In the genomic region with DNA sequence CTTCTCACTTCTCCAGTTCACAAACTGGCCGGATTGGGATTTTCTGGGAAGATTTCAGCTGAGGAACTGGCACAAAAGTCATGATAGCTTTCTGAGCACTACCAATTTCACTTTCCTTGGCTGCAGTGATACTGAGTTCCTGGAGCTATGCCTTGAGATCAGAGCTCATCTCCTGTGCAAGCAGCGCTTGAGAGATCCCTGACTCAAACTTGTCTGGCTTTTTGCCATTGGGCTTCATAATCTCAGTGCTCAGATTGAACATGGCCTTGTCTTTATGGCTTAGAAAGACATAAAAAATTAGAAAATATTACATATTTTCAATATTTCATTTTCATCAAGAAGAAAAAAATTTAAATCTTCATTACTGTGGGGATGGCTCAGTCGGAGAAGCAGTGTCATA, we compare ENCODE assay signal across 15 mouse cellular contexts. TPM values are rescaled to one million over a fixed set of nuclear protein-coding genes. Genes with fewer than 3 reads are reported as not detected.
DNase-seq lines count a peak whose midpoint lies in the region; TF ChIP-seq lines count a peak whose summit lies in the region.
"Had no signal": no experiment of that assay in that cellular context is flagged by ENCODE, and none has a peak within 500 bp of the region (broad histone marks: within the 10 kb centered on the region; RNA-seq: fewer than 3 reads in every experiment).

No protein-coding gene starts in this region.

- intact Hi-C loops in gastrocnemius, adult 2 months (cut with DNase I): no loop called here
- intact Hi-C loops in gastrocnemius, postnatal 14 days (cut with DNase I; ENCODE audit: low total_unique reads): no loop called here

- H3K4me3 ChIP-seq in gastrocnemius, adult 2 months: no peak overlapping the region
- H3K4me3 ChIP-seq: embryonic facial prominence, embryonic 15.5 days; forebrain, embryonic 15.5 days; heart, embryonic 12.5 days; hindbrain, embryonic 15.5 days had no signal

- H3K27ac ChIP-seq in gastrocnemius, adult 2 months: no peak overlapping the region
- H3K27ac ChIP-seq: embryonic facial prominence, embryonic 15.5 days; forebrain, embryonic 15.5 days; hindbrain, embryonic 15.5 days had no signal

- peak; percentile 16 for DNase-seq in gastrocnemius, adult 2 months
- no peak for DNase-seq in gastrocnemius, postnatal 14 days
- peak; percentile 81 for DNase-seq in adipocyte (ENCODE audit: low spot score)
- DNase-seq in adrenal gland, postnatal 14 days: peak; percentile 32
- no peak for DNase-seq in yolk sac, embryonic 10.5 days (ENCODE audit: low spot score)
- DNase-seq in right cerebral cortex, postnatal 10 days (ENCODE audit: low spot score in 2 of 2): no peak
- DNase-seq: cerebellum, adult 11 months; cerebellum, adult 8-10 months; cerebellum, postnatal 14 days; embryo, embryonic 11 days; gastrocnemius, postnatal 10 days had no signal

- TF ChIP-seq CTCF in gastrocnemius, adult 2 months (IDR thresholded peaks at IDR 0.05): no peak

RNA-seq across cellular contexts. Expression of gene Mapkap1, which starts 29.8 kb away (rescaled TPM):
- total RNA-seq in gastrocnemius, adult 2 months (2021): 10 to 100 TPM; 55.1 to 69.0 TPM
- total RNA-seq in gastrocnemius, postnatal 14 days (2021): 10 to 100 TPM; 42.9 to 48.7 TPM
- 72.1 and 77.9 TPM in 2 replicates for total RNA-seq in adrenal gland, postnatal 14 days (2021)

Comparison
In these comparisons a context has a peak if more than half of its experiments do, and no peak if none do; other contexts are left out.
1. DNase-seq: peak in gastrocnemius, adult 2 months (single experiment), adipocyte (single experiment) and adrenal gland, postnatal 14 days (single experiment); none in gastrocnemius, postnatal 14 days (single experiment), yolk sac, embryonic 10.5 days (single experiment) and right cerebral cortex, postnatal 10 days (0 of 2).